Mouse (Mus musculus): ENCODE data around the gene Rnaseh2b.

Gene Rnaseh2b

DNA sequence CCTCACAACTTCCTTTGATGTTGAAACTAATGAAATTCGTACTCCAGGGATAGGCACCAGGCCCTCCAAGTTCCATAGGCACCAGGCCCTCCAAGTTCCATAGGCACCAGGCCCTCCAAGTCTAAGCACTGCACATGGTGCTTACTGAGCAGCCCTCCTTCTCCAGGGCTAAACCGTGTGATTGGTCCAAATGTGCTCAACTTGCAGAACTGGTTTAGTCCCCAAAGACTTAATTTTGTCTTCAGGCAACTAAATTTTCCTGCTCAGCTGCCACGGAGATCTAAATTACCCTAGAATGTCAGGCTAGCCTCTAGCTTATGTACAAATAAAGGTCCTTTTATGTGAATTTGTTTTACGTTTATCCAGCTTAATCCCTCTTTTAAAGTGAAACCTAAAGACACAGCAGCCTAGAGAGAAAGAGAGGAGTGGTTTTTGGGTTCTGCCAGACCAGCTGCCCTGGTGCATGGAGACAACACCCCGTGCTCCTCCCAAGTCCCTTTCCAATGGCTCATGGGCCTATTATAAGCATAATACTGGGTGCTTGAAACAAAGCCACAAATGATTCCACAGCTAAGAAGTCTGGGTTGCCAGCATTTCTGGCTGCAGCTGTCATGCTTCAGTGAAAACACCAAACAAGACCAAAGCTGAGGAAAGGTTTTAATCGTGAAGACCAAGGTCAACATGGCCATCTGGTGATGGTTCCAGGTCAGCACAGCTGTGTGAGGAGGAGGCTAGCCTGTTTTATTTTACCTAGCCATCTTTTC is 30.4 kb downstream of the Rnaseh2b start:
- DNase-seq (ENCODE audit: low read depth, low spot score), result no peak

DNA sequence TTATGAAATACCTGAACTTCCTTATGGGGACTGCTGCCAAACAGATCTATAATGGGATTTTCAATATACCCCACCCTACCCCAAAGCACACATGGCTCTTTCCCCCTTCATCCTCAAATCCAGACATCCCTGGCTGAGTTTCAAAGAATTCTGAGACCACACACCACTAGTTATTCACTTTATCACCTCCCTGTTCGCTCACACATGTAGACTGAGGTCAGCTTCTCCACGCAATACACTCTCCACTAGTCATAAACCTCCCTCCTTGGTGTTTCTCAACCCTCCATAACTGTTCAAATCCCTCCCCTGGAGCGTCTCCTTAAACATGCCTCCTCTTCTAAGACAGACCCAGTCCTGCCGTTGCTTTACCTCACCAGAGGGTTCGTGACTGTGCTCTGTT is 31.1 kb downstream of the Rnaseh2b start:
- DNase-seq (ENCODE audit: low read depth, low spot score), result no peak

GRCm38 (mm10) chr14:62324943-62325342 is 32.6 kb downstream of the Rnaseh2b start:
- no peak for DNase-seq (ENCODE audit: low read depth, low spot score)

- DNase-seq (ENCODE audit: low read depth, low spot score), result no peak
These were observed 33.6 kb downstream of the Rnaseh2b start for GRCm38 (mm10) chr14:62326026-62326425.

- DNase-seq (ENCODE audit: low read depth, low spot score), result no peak
These were observed 34.8 kb downstream of the Rnaseh2b start for GRCm38 (mm10) chr14:62327171-62327570.

- DNase-seq (ENCODE audit: low read depth, low spot score), result no peak
These were observed 36.2 kb downstream of the Rnaseh2b start for GRCm38 (mm10) chr14:62328606-62329005.

- DNase-seq (ENCODE audit: low read depth, low spot score), result no peak
These were observed 37.2 kb downstream of the Rnaseh2b start for GRCm38 (mm10) chr14:62329631-62330030.

- peak; percentile 82 for DNase-seq (ENCODE audit: low read depth, low spot score)
These were observed 39.1 kb downstream of the Rnaseh2b start for GRCm38 (mm10) chr14:62331457-62331856.

DNA sequence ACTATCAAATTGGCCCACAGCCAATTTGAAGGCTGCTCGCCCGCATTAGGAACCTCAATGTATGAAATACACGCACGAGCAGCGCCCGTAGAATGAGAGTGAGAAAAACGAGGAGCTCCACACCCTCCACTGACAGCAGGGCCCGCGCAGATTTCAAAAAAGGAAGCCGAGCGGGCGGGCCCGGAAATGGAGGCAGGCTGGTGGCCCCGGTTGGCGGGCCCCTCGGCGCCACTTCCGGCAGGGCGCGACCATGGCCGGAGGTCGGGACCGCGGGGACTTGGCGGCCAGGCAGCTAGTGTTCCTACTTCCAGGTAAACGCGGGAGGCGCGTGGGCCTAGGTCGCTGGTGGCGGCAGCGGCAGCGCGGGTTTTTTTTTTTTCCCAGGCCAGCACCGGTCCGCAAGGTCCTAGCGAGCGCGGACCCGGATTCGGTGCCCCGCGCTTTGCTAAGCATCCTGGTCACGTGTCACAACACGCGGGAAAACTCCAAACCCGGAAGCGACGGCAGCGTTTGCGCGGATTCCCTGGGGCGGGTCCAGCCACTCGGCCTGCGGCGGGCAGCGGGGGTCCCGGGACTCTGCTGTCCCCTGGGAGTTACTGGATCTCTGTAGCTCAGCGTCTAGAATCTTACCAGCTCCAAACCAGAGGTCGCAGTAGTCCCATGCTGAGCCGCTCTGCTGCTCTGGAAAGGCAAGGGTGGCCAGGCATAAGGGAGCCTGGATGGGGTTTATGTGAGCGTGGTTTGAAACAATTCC is 39.7 kb downstream of the Rnaseh2b start:
- peak; percentile 85 for DNase-seq (ENCODE audit: low read depth, low spot score)

GRCm38 (mm10) chr14:62333909-62334687 is 41.7 kb downstream of the Rnaseh2b start:
- DNase-seq (ENCODE audit: low read depth, low spot score), result peak; percentile 80

DNA sequence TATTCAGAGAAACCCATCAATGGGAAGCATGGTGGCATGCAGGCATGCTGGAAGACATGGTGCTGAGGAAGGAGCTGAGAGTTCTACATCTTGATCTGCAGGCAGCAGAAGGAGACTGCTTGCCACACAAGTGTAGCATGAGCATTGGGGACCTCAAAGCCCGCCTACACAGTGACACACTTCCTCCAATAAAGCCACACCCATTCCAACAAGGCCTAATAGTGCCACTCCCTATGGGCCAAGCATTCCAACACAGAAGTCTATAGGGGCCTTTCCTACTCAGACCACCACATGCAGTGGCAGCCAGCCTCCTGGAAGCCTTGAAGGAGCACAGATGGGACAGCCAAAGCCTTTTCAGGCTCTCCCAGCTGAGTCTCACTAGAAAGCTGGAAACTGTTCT is 46.8 kb downstream of the Rnaseh2b start:
- DNase-seq (ENCODE audit: low read depth, low spot score), result peak; percentile 49

GRCm38 (mm10) chr14:62341887-62342642 is 49.7 kb downstream of the Rnaseh2b start:
- DNase-seq (ENCODE audit: low read depth, low spot score), result peak; percentile 39

GRCm38 (mm10) chr14:62342643-62343144 is 50.3 kb downstream of the Rnaseh2b start:
- peak; percentile 33 for DNase-seq (ENCODE audit: low read depth, low spot score)

DNA sequence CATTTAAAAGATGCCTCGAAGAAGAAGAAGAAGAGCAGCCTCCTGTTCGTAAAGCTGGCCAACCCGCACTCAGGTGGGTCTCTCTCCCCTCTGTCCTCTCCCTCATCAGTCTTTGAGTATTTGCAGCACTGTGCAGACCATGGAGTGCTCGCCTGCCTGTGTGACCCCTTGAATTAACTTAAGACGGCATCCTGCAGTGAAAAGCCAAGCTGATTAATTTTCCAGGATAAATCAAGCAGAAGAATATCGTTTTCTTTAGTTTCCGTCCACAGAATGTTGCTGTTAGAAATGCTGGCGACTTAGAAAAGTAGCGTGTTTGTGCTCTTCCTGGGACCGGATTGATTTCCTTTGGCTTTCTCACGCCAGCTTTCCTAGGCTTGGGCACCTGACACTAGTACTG is 54.2 kb downstream of the Rnaseh2b start:
- no peak for DNase-seq (ENCODE audit: low read depth, low spot score)

DNA sequence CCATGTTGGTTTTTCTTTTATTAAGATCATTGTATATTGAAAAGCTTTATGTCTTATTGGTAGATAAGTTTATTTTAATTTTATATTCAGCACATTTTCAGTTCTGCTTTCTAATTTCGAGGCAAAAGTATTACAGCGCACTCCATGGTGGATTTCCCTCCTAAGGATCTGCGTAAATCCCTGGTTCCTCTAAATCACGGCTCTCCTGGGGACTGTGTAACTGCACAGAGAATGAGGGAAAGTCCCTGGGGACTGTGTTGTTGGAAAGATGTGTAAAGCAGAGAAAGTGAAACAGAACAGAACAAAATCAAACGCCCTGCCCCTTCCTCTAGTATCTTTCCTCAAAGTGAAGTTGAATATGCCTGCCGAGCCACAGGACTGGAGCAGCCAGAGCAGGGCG is 54.7 kb downstream of the Rnaseh2b start:
- no peak for DNase-seq (ENCODE audit: low read depth, low spot score)

GRCm38 (mm10) chr14:62349786-62350185 is 57.4 kb downstream of the Rnaseh2b start:
- no peak for DNase-seq (ENCODE audit: low read depth, low spot score)

DNA sequence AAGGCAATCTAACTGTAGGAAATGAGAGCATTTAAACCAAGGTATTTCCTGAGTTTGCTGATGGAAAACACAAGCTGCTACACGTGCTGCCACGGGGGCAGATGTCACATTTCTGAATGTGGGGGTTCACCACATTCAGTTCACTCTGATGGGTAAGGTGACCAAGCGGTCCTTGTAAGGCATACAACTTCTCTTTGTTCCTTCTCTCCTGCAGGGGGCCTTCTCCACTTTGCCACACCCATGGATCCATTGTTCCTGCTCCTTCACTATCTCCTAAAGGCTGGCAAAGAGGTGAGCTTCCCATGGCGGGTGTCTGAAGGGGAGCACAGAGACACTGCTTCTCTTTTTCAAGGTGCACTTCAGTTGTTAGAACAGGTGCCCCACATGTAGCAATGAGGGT is 57.8 kb downstream of the Rnaseh2b start:
- no peak for DNase-seq (ENCODE audit: low read depth, low spot score)

DNA sequence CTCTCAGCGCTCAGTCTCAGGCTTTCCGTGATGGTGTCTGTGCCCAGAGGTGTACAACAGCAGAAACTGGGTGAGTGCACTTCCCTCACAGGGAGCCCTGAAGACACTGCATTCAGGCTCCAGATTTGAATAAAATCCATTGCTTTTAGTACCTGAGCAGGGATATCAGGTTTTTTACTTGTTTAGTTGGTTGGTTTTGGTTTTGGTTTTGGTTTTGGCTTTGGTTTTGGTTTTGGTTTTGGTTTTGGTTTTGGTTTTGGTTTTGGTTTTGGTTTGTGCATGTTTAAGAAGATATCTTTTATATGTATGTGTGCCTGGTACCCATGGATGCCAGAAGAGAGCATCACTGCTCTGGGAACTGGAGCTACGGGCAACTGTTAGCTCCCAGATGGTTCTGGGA is 58.5 kb downstream of the Rnaseh2b start:
- DNase-seq (ENCODE audit: low read depth, low spot score), result no peak

DNA sequence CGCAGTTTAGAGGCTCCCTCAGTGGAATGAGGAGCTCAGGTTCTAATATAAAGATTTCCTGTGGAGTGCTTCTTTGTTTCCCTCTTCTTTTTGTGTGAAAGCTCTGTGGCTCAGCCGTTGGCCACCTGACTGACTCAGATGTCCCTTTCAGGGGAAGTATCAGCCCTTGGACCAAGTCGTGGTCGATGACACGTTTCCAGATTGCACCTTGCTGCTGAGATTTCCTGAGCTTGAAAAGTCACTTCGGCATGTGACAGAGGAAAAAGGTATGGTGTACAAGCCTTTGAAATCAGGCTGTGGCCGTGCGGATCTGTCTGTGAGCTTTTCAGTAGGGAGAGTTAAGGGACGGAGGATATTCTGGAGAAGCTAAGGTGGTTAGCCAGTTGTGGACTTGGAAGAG is 61.0 kb downstream of the Rnaseh2b start:
- no peak for DNase-seq (ENCODE audit: low read depth, low spot score)

DNA sequence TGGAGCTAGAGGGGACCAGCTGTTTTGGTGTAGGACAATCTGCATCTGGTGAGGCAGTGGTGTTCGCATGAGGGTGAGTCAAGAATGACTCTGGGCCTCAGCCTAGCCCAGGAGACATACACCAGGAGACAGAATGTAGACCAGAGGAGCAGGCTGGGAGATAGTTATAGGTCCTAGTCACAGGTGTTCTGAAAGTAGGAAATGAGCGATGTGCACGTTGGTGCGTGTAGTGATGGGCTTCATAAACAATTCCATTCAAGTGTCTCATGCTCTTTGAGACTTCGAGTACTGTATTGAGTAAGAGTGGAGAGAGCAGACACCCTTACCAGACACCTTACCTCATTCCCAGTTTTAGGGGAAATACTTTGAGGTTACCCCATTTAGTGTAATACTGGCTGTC is 61.4 kb downstream of the Rnaseh2b start:
- no peak for DNase-seq (ENCODE audit: low read depth, low spot score)

- no peak for DNase-seq (ENCODE audit: low read depth, low spot score)
These were observed 62.8 kb downstream of the Rnaseh2b start for GRCm38 (mm10) chr14:62355201-62355600.

All from ZHBTc4 (cell line).